Mouse (Mus musculus): ENCODE measurements around the gene Gm42791. TPM values are rescaled to one million over a fixed set of nuclear protein-coding genes. Genes with fewer than 3 reads are reported as not detected.

Gm42791 gene
- total and polyA plus RNA-seq, 3 experiments, result 0.42 to 1.3 TPM; not detected in 1

GRCm38 (mm10) chr5:148999802-149000201 is 4.9 kb upstream of the Gm42791 start:
- Histone ChIP-seq H3K9ac (ENCODE audit: insufficient read depth, low read depth) (no peak overlapping the region), H3K4me1 (ENCODE audit: control insufficient read depth in 1 of 2, insufficient read depth in 2 of 2) (peaks cover 3 to 20% of the 10 kb centered on the region in 2 experiments), H3K9me3 (replicated peaks; ENCODE audit: low read length) (peaks cover 4% of the 10 kb centered on the region), H3K4me3 (replicated peaks in 1 of 3; ENCODE audit: low read depth in 2 of 3, low read length in 2 of 3, poor library complexity in 1 of 3) (no peak overlapping the region), H3K36me3 (replicated peaks in 1 of 2; ENCODE audit: control insufficient read depth in 1 of 2, insufficient read depth in 1 of 2, low read length in 1 of 2) (no peaks in the 10 kb centered on the region), H3K4me2 (ENCODE audit: insufficient read depth, low read depth, poor library complexity, severe bottlenecking) (no peak overlapping the region), H3K27me3 (replicated peaks) (no peaks in the 10 kb centered on the region), H3K27ac (ENCODE audit: insufficient read depth, low read depth) (no peak overlapping the region), H3K79me2 (replicated peaks; ENCODE audit: control insufficient read depth, extremely low read depth, insufficient read depth, poor library complexity, severe bottlenecking) (no peaks in the 10 kb centered on the region)
- TF ChIP-seq USF2 (conservative IDR thresholded peaks at IDR 0.05; ENCODE audit: low read depth, low read length) (no peak), MYC (IDR thresholded peaks at IDR 0.05; ENCODE audit: low read depth, low read length) (no peak), CTCF (conservative IDR thresholded peaks at IDR 0.05 in 1 of 2, IDR thresholded peaks at IDR 0.05 in 1 of 2; ENCODE audit: low read depth in 2 of 2, low read length in 2 of 2) (no peak), CHD1 (IDR thresholded peaks at IDR 0.05; ENCODE audit: low read depth, low read length) (no peak), GABPA (IDR thresholded peaks at IDR 0.05; ENCODE audit: insufficient replicate concordance, low read depth, low read length) (no peak), POLR2AphosphoS2 (IDR thresholded peaks at IDR 0.05; ENCODE audit: low read depth, low read length) (no peak), E2F4 (IDR thresholded peaks at IDR 0.05; ENCODE audit: insufficient replicate concordance, low read depth, low read length) (no peak), NRF1 (IDR thresholded peaks at IDR 0.05; ENCODE audit: low read depth, low read length) (no peak), ZMIZ1 (IDR thresholded peaks at IDR 0.05; ENCODE audit: low read depth, low read length) (no peak), MAZ (IDR thresholded peaks at IDR 0.05; ENCODE audit: low read depth, low read length) (no peak), RAD21 (IDR thresholded peaks at IDR 0.05; ENCODE audit: low read depth, low read length) (no peak), TCF12 (IDR thresholded peaks at IDR 0.05; ENCODE audit: low read depth, low read length) (no peak), TBP (conservative IDR thresholded peaks at IDR 0.05; ENCODE audit: low read depth, low read length) (no peak), ZKSCAN1 (IDR thresholded peaks at IDR 0.05; ENCODE audit: borderline replicate concordance, low read depth, low read length) (no peak), USF1 (IDR thresholded peaks at IDR 0.05; ENCODE audit: low read depth, low read length) (no peak), EP300 (IDR thresholded peaks at IDR 0.05; ENCODE audit: low read length) (no peak), POLR2A (IDR thresholded peaks at IDR 0.05; ENCODE audit: low read depth, low read length) (no peak), UBTF (IDR thresholded peaks at IDR 0.05; ENCODE audit: low read depth, low read length) (no peak)
- in situ Hi-C loops (cut with MboI; ENCODE audit: low pct_ligation_motif_present, low pct_unique_long_range_greater_than_20kb, low sequenced_read_pairs), result no loop called here
- DNase-seq (ENCODE audit: extremely low read depth), result no peak
- dilution Hi-C loops (cut with MboI; ENCODE audit: extremely low pct_ligation_motif_present, extremely low pct_unique_long_range_greater_than_20kb, low sequenced_read_pairs), result no loop called here

DNA sequence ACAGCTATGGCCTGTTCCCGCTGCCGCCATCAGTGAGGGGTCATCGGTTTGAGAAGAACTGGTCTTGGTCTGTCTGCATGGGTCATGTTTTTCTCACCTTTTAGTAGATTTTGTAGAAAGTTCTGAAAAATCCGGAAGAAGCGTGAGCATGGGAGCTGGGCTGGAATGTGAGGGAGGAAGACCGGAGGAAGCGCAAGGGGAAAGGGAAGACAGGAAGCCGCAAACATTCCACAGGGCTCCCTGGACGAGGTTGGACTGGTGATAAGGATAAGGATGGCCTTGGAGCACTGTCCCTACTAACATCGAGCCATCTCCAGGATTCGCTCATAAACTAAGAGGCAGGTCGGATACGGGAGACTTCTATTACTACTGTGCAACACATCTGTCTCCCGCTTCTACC is 3.6 kb upstream of the Gm42791 start:
- no peak overlapping the region for H3K4me2 ChIP-seq (ENCODE audit: insufficient read depth, low read depth, poor library complexity, severe bottlenecking)
- in situ Hi-C loops (cut with MboI; ENCODE audit: low pct_ligation_motif_present, low pct_unique_long_range_greater_than_20kb, low sequenced_read_pairs) (no loop called here), dilution Hi-C loops (cut with MboI; ENCODE audit: extremely low pct_ligation_motif_present, extremely low pct_unique_long_range_greater_than_20kb, low sequenced_read_pairs) (no loop called here)

More for the DNA sequence above, 3.6 kb upstream of the Gm42791 start:
- Histone ChIP-seq H3K27me3 (replicated peaks) (no peaks in the 10 kb centered on the region), H3K9me3 (replicated peaks; ENCODE audit: low read length) (peaks cover 6% of the 10 kb centered on the region), H3K9ac (ENCODE audit: insufficient read depth, low read depth) (no peak overlapping the region), H3K4me3 (replicated peaks in 1 of 3; ENCODE audit: low read depth in 2 of 3, low read length in 2 of 3, poor library complexity in 1 of 3) (no peak overlapping the region), H3K4me1 (ENCODE audit: control insufficient read depth in 1 of 2, insufficient read depth in 2 of 2) (peaks cover 3 to 16% of the 10 kb centered on the region in 2 experiments), H3K27ac (ENCODE audit: insufficient read depth, low read depth) (no peak overlapping the region), H3K79me2 (replicated peaks; ENCODE audit: control insufficient read depth, extremely low read depth, insufficient read depth, poor library complexity, severe bottlenecking) (no peaks in the 10 kb centered on the region), H3K36me3 (replicated peaks in 1 of 2; ENCODE audit: control insufficient read depth in 1 of 2, insufficient read depth in 1 of 2, low read length in 1 of 2) (no peaks in the 10 kb centered on the region)
- TF ChIP-seq ELF1 (IDR thresholded peaks at IDR 0.05; ENCODE audit: low read depth, low read length) (no peak), TCF12 (IDR thresholded peaks at IDR 0.05; ENCODE audit: low read depth, low read length) (no peak), MYC (IDR thresholded peaks at IDR 0.05; ENCODE audit: low read depth, low read length) (no peak), ETS1 (conservative IDR thresholded peaks at IDR 0.05; ENCODE audit: low read depth, low read length) (no peak), GABPA (IDR thresholded peaks at IDR 0.05; ENCODE audit: insufficient replicate concordance, low read depth, low read length) (no peak), ZC3H11A (IDR thresholded peaks at IDR 0.05; ENCODE audit: low read depth, low read length) (no peak), ZMIZ1 (IDR thresholded peaks at IDR 0.05; ENCODE audit: low read depth, low read length) (no peak), MXI1 (IDR thresholded peaks at IDR 0.05; ENCODE audit: low read depth, low read length) (no peak)
- DNase-seq (ENCODE audit: extremely low read depth), result no peak
